11 mouse cellular contexts compared by ENCODE assay signal in the genomic region with DNA sequence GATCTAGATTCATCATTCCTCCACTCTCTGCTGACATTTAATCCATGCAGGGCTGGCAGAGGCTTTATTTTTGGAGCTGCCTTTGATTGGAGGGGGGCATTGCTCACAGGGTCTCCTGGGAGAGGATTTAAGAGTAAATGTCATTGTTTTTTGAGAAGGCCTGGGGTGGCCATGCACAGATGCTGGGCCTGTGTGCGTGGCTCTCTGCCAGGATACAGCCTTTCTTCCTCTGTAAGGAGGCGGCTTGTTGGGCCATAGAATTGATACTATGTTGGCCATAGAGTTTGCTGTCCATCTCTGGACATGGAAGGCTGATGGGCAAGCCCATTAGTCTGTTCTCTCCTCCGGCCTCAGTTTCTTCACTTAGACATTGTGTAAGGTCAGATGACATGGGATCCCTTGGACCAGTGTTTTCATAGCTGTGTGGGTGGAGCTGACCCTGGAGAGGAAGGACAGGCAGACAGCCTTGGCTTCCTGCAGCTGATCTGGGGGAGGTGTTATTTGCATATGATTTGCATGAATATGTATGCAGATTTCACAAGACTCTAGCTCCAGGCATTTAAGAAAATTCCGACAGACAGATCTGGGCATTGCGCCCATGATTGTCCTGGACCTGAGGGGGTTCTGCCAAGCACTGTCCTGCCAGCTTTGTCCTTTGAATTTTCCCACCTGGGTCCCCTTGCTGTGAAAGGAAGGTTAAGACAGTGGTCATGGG. TPM values are rescaled to one million over a fixed set of nuclear protein-coding genes. Genes with fewer than 3 reads are reported as not detected.
DNase-seq lines count a peak whose midpoint lies in the region; ATAC-seq lines count a peak whose summit lies in the region.
"Had no signal": no experiment of that assay in that cellular context is flagged by ENCODE, and none has a peak within 500 bp of the region (broad histone marks: within the 10 kb centered on the region; RNA-seq: fewer than 3 reads in every experiment).

No protein-coding gene starts in this region.

- no peak overlapping the region for H3K9ac ChIP-seq in hindbrain, embryonic 14.5 days
- H3K9ac ChIP-seq in liver, embryonic 12.5 days, result no peak overlapping the region
- H3K9ac ChIP-seq: hindbrain, embryonic 12.5 days had no signal

- no peak overlapping the region for H3K4me3 ChIP-seq in hindbrain, embryonic 14.5 days (replicated peaks; ENCODE audit: low read length)
- H3K4me3 ChIP-seq in hindbrain, embryonic 10.5 days, result no peak overlapping the region
- no peak overlapping the region for H3K4me3 ChIP-seq in liver, embryonic 12.5 days
- H3K4me3 ChIP-seq: hindbrain, embryonic 12.5 days had no signal

- 0 out of 2 replicates have a peak overlapping the region, but pooled peaks have one; percentile 52 for H3K27ac ChIP-seq in hindbrain, embryonic 14.5 days
- H3K27ac ChIP-seq in hindbrain, embryonic 10.5 days, result no peak overlapping the region
- no peak overlapping the region for H3K27ac ChIP-seq in liver, embryonic 12.5 days
- H3K27ac ChIP-seq: hindbrain, embryonic 12.5 days had no signal

- ATAC-seq in hindbrain, embryonic 14.5 days (ENCODE audit: low FRiP score), result peak; percentile 11; the same call in 1 of the 2 replicates
- ATAC-seq in liver, embryonic 12.5 days, result no peak

- H3K9me3 ChIP-seq in hindbrain, embryonic 14.5 days (ENCODE audit: control insufficient read depth, low read length), result no peaks in the 10 kb centered on the region
- no peaks in the 10 kb centered on the region for H3K9me3 ChIP-seq in hindbrain, embryonic 10.5 days
- H3K9me3 ChIP-seq in liver, embryonic 12.5 days (replicated peaks), result no peaks in the 10 kb centered on the region
- H3K9me3 ChIP-seq: hindbrain, embryonic 12.5 days had no signal

- intact Hi-C loops in left cerebral cortex, postnatal 14 days (cut with DNase I), result no loop called here

- H3K36me3 ChIP-seq in hindbrain, embryonic 14.5 days (replicated peaks; ENCODE audit: control insufficient read depth, insufficient read depth), result no peaks in the 10 kb centered on the region
- H3K36me3 ChIP-seq in hindbrain, embryonic 10.5 days, result no peaks in the 10 kb centered on the region
- no peaks in the 10 kb centered on the region for H3K36me3 ChIP-seq in liver, embryonic 12.5 days
- H3K36me3 ChIP-seq: hindbrain, embryonic 12.5 days had no signal

- H3K4me1 ChIP-seq in hindbrain, embryonic 14.5 days (replicated peaks; ENCODE audit: control insufficient read depth, insufficient read depth, low read length), result peaks cover 13% of the 10 kb centered on the region
- H3K4me1 ChIP-seq in hindbrain, embryonic 10.5 days (replicated peaks), result 0 out of 2 replicates have a peak, but pooled peaks cover 11% of the 10 kb centered on the region
- H3K4me1 ChIP-seq in liver, embryonic 12.5 days, result no peaks in the 10 kb centered on the region

- 52% methylated on average over 5 of the region's 5 CpGs for WGBS in hindbrain, embryonic 14.5 days
- 82% methylated on average over 5 of the region's 5 CpGs for WGBS in hindbrain, embryonic 10.5 days
- WGBS in liver, embryonic 12.5 days (ENCODE audit: insufficient replicate concordance), result 61% methylated on average over 5 of the region's 5 CpGs

- peak; percentile 55 for DNase-seq in hindbrain, embryonic 14.5 days (ENCODE audit: low spot score)
- no peak for DNase-seq in hindbrain, embryonic 10.5 days (ENCODE audit: low spot score)
- peak; percentile 32 for DNase-seq in 3134 (ENCODE audit: extremely low read depth, insufficient read length, low spot score)
- DNase-seq in brain, adult 2 months (ENCODE audit: low read depth, low spot score), result peak; percentile 76
- DNase-seq in left cerebral cortex, postnatal 14 days (ENCODE audit: low spot score in 2 of 2), result peak; percentile 68 to 80
- no peak for DNase-seq in embryo, embryonic 10 days (ENCODE audit: low spot score)
- no peak for DNase-seq in heart, adult 18-20 months
- DNase-seq: gastrocnemius, postnatal 14 days; thymus, adult 2 months had no signal

- H3K27me3 ChIP-seq in hindbrain, embryonic 14.5 days (ENCODE audit: control insufficient read depth, insufficient read depth, low read length), result no peaks in the 10 kb centered on the region
- no peaks in the 10 kb centered on the region for H3K27me3 ChIP-seq in hindbrain, embryonic 10.5 days (ENCODE audit: insufficient read depth, poor library complexity, severe bottlenecking)
- no peaks in the 10 kb centered on the region for H3K27me3 ChIP-seq in liver, embryonic 12.5 days (replicated peaks)
- H3K27me3 ChIP-seq: hindbrain, embryonic 12.5 days had no signal

- H3K4me2 ChIP-seq in hindbrain, embryonic 14.5 days (replicated peaks), result no peak overlapping the region
- no peak overlapping the region for H3K4me2 ChIP-seq in liver, embryonic 12.5 days
- H3K4me2 ChIP-seq: hindbrain, embryonic 12.5 days had no signal

RNA-seq across cellular contexts. Expression of a gene that starts 58.0 kb away (rescaled TPM):
- 0.07 and 0.17 TPM in 2 replicates for polyA plus RNA-seq in hindbrain, embryonic 14.5 days (2014; fragmentation: Nextera tagmentation; extraction: Ambion mirVana)
- polyA plus RNA-seq in hindbrain, embryonic 10.5 days (2016; fragmentation: Nextera tagmentation; extraction: Ambion mirVana), result not detected in 2 replicates
- total RNA-seq in left cerebral cortex, postnatal 14 days (2021), result under 1 TPM; 0.57 to 0.78 TPM
- 0.05 TPM in 1 of 2 replicates, not detected in the other for polyA plus RNA-seq in liver, embryonic 12.5 days (2016; fragmentation: Nextera tagmentation; extraction: Ambion mirVana)
- total RNA-seq in heart, adult 18-20 months (2021), result not detected
- total RNA-seq: gastrocnemius, postnatal 14 days had no signal
- polyA plus RNA-seq: hindbrain, embryonic 12.5 days; thymus, adult 2 months had no signal

Comparison
In these comparisons a context has a peak if more than half of its experiments do, and no peak if none do; other contexts are left out.
1. DNase-seq: peak in hindbrain, embryonic 14.5 days (single experiment), 3134 (single experiment), brain, adult 2 months (single experiment) and left cerebral cortex, postnatal 14 days (2 of 2); none in hindbrain, embryonic 10.5 days (single experiment), embryo, embryonic 10 days (single experiment) and heart, adult 18-20 months (0 of 2).